ENCODE assay signal across 18 mouse cellular contexts in genomic region chr2:24702208-24702957, GRCm38 (mm10).
DNase-seq lines count a peak whose midpoint lies in the region; ATAC-seq and TF ChIP-seq lines count a peak whose summit lies in the region.
"Had no signal": no experiment of that assay in that cellular context is flagged by ENCODE, and none has a peak within 500 bp of the region (broad histone marks: within the 10 kb centered on the region; RNA-seq: fewer than 3 reads in every experiment).

No protein-coding gene starts in this region.

- WGBS in cerebellum, adult 2 months = 84% methylated on average over 3 of the region's 3 CpGs
- 81% methylated on average over 3 of the region's 3 CpGs for WGBS in kidney, postnatal 0 days
- WGBS in kidney, embryonic 15.5 days = 81% methylated on average over 3 of the region's 3 CpGs
- WGBS in thymus, adult 2 months = 92% methylated on average over 3 of the region's 3 CpGs

- DNase-seq in cerebellum, adult 11-12 months = peak; percentile 0
- DNase-seq in cerebellum, adult 2 months = no peak
- DNase-seq in kidney, postnatal 0 days (ENCODE audit: low spot score) = no peak
- DNase-seq in thymus, adult 2 months = peak; percentile 25
- no peak for DNase-seq in thymus, adult 18-20 months
- no peak for DNase-seq in T-cell, adult 2 months (ENCODE audit: low spot score)
- DNase-seq in layer of hippocampus, adult 9-11 months = no peak
- DNase-seq: adrenal gland, adult 2 months; cerebellum, adult 8-10 months; gastrocnemius, postnatal 14 days; kidney, postnatal 14 days; retina, postnatal 1 day had no signal

- TF ChIP-seq POLR2A in cerebellum, adult 2 months (IDR thresholded peaks at IDR 0.05; ENCODE audit: borderline replicate concordance, insufficient read depth, low read length) = no peak
- no peak for TF ChIP-seq POLR2A in thymus, adult 2 months (IDR thresholded peaks at IDR 0.05; ENCODE audit: control insufficient read depth, extremely low read depth, insufficient read depth, low read length, poor library complexity)

- no peak overlapping the region for H3K4me3 ChIP-seq in cerebellum, adult 2 months (replicated peaks; ENCODE audit: insufficient read depth, low read depth, low read length)
- no peak overlapping the region for H3K4me3 ChIP-seq in kidney, postnatal 0 days (replicated peaks; ENCODE audit: low read depth, low read length)
- no peak overlapping the region for H3K4me3 ChIP-seq in kidney, embryonic 15.5 days (replicated peaks)
- H3K4me3 ChIP-seq in thymus, adult 2 months (ENCODE audit: control insufficient read depth, insufficient read depth, low read length) = no peak overlapping the region
- H3K4me3 ChIP-seq: heart, embryonic 12.5 days; hindbrain, embryonic 10.5 days had no signal

- H3K9ac ChIP-seq in kidney, postnatal 0 days (ENCODE audit: low read depth, low read length) = no peak overlapping the region
- H3K9ac ChIP-seq in kidney, embryonic 15.5 days = no peak overlapping the region
- H3K9ac ChIP-seq: heart, embryonic 12.5 days had no signal

- H3K4me1 ChIP-seq in cerebellum, adult 2 months (ENCODE audit: control insufficient read depth, insufficient read depth, low read length) = no peaks in the 10 kb centered on the region
- H3K4me1 ChIP-seq in kidney, postnatal 0 days (replicated peaks; ENCODE audit: insufficient read depth, low read length) = no peaks in the 10 kb centered on the region
- no peaks in the 10 kb centered on the region for H3K4me1 ChIP-seq in kidney, embryonic 15.5 days
- H3K4me1 ChIP-seq in thymus, adult 2 months (replicated peaks; ENCODE audit: control insufficient read depth, insufficient read depth, low read length) = no peaks in the 10 kb centered on the region
- H3K4me1 ChIP-seq: heart, embryonic 12.5 days had no signal

- ATAC-seq in kidney, postnatal 0 days (replicated peaks; ENCODE audit: low FRiP score, low read depth) = no peak
- ATAC-seq in kidney, embryonic 15.5 days (replicated peaks; ENCODE audit: low FRiP score) = no peak
- ATAC-seq: forebrain, embryonic 14.5 days; intestine, embryonic 16.5 days had no signal

- H3K36me3 ChIP-seq in kidney, postnatal 0 days (ENCODE audit: insufficient read depth, low read length) = no peaks in the 10 kb centered on the region
- H3K36me3 ChIP-seq in kidney, embryonic 15.5 days = no peaks in the 10 kb centered on the region
- H3K36me3 ChIP-seq in thymus, adult 2 months (ENCODE audit: control insufficient read depth, insufficient read depth, low read length) = no peaks in the 10 kb centered on the region
- H3K36me3 ChIP-seq: heart, embryonic 12.5 days had no signal

- no peaks in the 10 kb centered on the region for H3K9me3 ChIP-seq in kidney, postnatal 0 days (replicated peaks; ENCODE audit: low read length)
- no peaks in the 10 kb centered on the region for H3K9me3 ChIP-seq in kidney, embryonic 15.5 days (replicated peaks)
- H3K9me3 ChIP-seq: heart, embryonic 12.5 days; hindbrain, embryonic 10.5 days had no signal

- no peaks in the 10 kb centered on the region for H3K27me3 ChIP-seq in cerebellum, adult 2 months (ENCODE audit: control insufficient read depth, insufficient read depth, low read length)
- H3K27me3 ChIP-seq in kidney, postnatal 0 days (ENCODE audit: insufficient read depth, low read length) = no peaks in the 10 kb centered on the region
- no peaks in the 10 kb centered on the region for H3K27me3 ChIP-seq in kidney, embryonic 15.5 days
- no peaks in the 10 kb centered on the region for H3K27me3 ChIP-seq in thymus, adult 2 months (ENCODE audit: control insufficient read depth, insufficient read depth, low read length)
- H3K27me3 ChIP-seq: heart, embryonic 12.5 days had no signal

- no peak overlapping the region for H3K4me2 ChIP-seq in kidney, postnatal 0 days (ENCODE audit: low read length)
- no peak overlapping the region for H3K4me2 ChIP-seq in kidney, embryonic 15.5 days
- H3K4me2 ChIP-seq: heart, embryonic 12.5 days; liver, embryonic 11.5 days had no signal

- TF ChIP-seq CTCF in cerebellum, adult 2 months (IDR thresholded peaks at IDR 0.05; ENCODE audit: borderline replicate concordance, insufficient read depth, low read depth, low read length) = no peak
- TF ChIP-seq CTCF in kidney, postnatal 0 days (IDR thresholded peaks at IDR 0.05; ENCODE audit: low read depth) = peak; percentile 8; the same call in 1 of the 2 replicates
- TF ChIP-seq CTCF in thymus, adult 2 months (IDR thresholded peaks at IDR 0.05; ENCODE audit: borderline replicate concordance, control insufficient read depth, extremely low read depth, insufficient read depth, low read length, poor library complexity) = no peak

- H3K27ac ChIP-seq in cerebellum, adult 2 months (ENCODE audit: insufficient read depth, low read length) = no peak overlapping the region
- no peak overlapping the region for H3K27ac ChIP-seq in kidney, postnatal 0 days
- H3K27ac ChIP-seq in kidney, embryonic 15.5 days = no peak overlapping the region
- no peak overlapping the region for H3K27ac ChIP-seq in thymus, adult 2 months (ENCODE audit: control insufficient read depth, insufficient read depth, low read length)
- H3K27ac ChIP-seq: hindbrain, embryonic 10.5 days had no signal

Comparison
In these comparisons a context has a peak if more than half of its experiments do, and no peak if none do; other contexts are left out.
1. DNase-seq: peak in cerebellum, adult 11-12 months (single experiment) and thymus, adult 2 months (single experiment); none in cerebellum, adult 2 months (0 of 2), kidney, postnatal 0 days (single experiment), thymus, adult 18-20 months (0 of 2), T-cell, adult 2 months (single experiment) and layer of hippocampus, adult 9-11 months (single experiment).